15 mouse cellular contexts compared by ENCODE assay signal in the genomic region with DNA sequence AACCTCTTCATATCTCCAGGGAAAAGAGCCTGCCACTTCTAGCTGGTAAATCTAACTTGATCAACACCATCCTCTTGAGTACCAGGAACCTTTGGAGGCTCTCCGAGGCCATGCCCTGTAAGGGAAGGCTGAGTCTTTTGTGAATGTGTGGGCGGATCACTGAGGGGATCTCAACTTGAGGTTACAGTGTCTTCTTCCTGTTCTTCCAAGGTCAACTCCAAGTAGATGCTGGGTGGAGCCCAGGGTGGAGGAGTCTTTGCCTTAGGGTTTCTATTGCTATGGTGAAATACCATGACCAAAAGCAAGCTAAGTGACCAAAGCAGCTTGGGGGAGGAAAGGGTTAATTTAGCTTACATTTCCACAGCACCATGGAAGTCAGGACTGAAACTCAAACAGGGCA. TPM values are rescaled to one million over a fixed set of nuclear protein-coding genes. Genes with fewer than 3 reads are reported as not detected.
"Had no signal": no experiment of that assay in that cellular context is flagged by ENCODE, and none has a peak within 500 bp of the region (broad histone marks: within the 10 kb centered on the region; RNA-seq: fewer than 3 reads in every experiment).

No protein-coding gene starts in this region.

- DNase-seq: gastrocnemius, postnatal 10 days; gastrocnemius, postnatal 25 days; heart, adult 2 months; heart, postnatal 14 days; heart, postnatal 36 days; kidney, adult 18-20 months; kidney, adult 8-10 months; kidney, postnatal 10 days; kidney, postnatal 25 days; kidney, postnatal 4 days; layer of hippocampus, adult 9-11 months; layer of hippocampus, postnatal 36 days; liver; liver, embryonic 13.5 days had no signal

RNA-seq across cellular contexts. Expression of a gene that starts 39.7 kb away (rescaled TPM):
- total RNA-seq: granulocyte monocyte progenitor cell, adult 5-6 weeks had no signal
